Mouse (Mus musculus): Measurements from ENCODE around the gene Ffar2.

DNA sequence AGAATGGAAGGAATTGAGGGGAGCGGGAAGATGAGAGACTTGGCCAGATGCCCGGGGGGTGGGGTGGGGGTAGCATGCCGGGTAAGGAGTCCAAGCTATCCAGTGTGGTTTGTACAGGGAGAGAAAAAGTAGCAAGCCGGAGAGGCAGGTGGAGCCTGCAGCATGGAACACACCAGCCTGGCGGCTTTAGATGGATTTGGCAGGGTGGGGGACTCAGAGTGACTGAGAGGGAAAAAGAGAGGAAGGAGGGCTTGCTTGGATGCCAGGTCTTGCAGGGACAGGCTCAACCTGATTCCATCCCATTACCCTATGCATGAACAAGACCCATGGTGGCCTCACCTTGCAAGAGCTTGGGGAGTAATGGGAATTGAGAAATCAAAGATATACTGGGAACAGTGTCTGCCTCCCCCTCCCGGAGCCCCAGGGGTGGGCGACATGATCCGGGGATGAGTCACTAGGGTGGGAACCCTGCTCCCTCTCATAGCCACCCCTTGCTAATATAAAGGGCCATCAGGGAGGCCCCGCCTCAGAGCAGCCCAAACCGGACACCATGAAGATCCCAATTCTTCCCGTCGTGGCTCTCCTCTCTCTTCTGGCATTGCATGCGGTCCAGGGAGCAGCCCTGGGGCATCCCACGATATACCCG is 36.1 kb downstream of the Ffar2 start, which contains the start of gene Krtdap:
- no peak for TF ChIP-seq CTCF (IDR thresholded peaks at IDR 0.05; ENCODE audit: low read depth)
- TF ChIP-seq EP300 (IDR thresholded peaks at IDR 0.05; ENCODE audit: low read depth), result no peak

Measured in heart, postnatal 0 days (tissue).